Mouse (Mus musculus) retina, embryonic 14.5 days (tissue): Measurements from ENCODE around the gene Esrrb.

Experiments
- DNase-seq: peaks from one replicate; pipeline ENCODE4 v3.0.0-alpha.2; 2015; ENCODE audit warnings: low spot score

The Esrrb gene

DNA sequence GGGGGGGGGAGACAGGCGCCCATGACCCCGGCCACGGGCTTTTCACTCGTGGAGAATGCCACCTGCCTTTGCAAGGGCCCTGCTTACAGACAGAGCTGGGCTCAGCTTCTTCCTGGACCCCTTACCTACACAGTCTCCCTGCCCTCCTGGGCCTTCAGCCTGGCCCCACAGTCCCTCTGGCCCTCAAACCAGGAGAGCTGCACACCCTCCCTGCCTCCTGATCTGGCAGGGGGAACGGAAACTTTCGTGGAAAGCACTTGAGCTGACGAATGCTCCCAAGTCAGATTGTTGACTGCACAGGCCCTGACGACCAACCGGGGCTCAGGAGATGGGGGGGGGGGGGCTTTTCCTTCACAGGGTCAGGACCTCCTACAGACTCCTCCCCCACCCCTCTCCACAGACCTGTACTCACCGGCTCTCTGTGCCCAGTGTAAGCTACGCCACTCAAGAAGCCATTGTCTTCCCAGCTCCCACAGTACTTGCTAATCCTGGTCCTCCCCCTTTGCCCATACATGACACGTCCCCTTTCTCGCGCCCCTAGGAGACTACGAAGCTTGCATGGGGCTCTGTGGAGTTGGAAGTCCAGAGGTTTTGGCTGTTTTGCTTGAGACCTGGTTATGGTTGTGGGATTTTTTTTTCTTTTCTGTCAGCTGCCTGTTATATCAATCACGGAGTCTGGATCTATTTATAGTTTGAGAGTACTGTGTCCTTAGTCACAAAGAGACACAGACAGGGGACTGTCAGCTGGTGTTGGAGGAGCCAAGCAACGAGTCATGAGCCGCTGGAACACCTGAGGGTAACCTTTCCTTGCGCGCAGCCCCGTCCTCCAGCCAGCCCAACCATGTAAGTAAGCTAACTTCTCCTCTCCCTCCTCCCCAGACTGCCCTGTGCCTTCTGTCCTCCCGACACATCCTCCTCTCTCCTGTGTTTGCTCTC lies at the start of gene Esrrb:
TSS of gene Esrrb (plus strand) at position 422 of the 936 bp plus-strand sequence.
- DNase-seq, result no peak

DNA sequence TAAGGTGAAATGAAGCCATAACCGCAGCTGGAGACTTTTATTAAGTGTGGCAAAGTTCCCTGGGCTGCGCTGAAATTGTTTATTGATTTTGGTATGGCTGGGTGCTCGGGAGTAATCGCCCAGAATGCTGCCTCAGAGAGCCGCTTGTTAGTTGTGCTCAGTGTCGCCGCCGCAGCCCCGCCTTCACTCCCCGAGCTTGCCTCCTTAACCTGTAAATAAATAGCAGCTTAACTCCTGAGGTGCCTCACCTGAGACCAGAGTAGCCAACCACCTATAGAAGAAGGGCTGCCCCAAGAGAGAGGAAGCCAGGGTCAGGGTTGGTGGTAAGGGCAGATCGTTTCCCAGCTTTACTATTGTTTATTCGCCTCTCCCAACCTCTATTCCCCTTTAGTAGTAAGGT lies 40.3 kb upstream of the Esrrb start:
- peak; percentile 46 for DNase-seq

DNA sequence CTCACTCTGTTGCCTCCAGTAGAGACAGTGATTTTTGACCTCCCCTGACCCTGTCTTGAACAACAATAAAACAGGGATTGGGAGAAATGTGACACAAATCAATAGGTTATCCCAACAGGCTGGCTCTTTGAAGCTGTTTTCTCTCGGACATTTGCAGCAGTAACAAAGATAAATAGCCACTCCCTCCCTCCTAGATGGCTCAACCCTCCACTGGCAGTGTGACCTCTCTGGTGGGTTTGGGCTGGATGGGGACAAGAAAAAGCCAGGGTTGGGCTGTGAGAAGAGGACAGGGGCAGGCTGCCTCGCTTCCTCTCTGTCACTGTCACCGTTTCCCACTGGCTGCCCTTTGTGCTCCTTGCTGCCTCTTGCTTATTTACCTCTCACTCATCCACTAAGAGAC lies 36.6 kb upstream of the Esrrb start:
- no peak for DNase-seq

DNA sequence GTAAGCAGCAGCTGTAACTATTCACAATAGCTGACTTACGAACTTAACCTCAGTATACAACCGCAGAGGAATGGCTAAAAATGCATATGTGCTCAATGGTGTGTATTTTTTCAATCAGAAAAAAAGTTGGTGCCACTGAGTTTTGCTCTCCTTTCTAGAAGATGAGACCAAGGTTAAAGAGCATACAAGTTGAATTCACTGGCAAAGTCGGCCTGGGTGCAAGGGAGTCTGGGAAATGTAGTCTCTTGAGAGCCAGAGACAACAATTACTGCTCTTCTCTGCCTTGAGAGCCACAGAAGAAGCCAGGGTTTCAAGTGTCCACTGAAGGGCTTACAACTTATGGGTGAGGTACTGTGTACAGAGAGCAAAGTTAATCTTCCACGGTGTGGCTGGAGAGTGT lies 31.1 kb upstream of the Esrrb start:
- DNase-seq, result no peak

DNA sequence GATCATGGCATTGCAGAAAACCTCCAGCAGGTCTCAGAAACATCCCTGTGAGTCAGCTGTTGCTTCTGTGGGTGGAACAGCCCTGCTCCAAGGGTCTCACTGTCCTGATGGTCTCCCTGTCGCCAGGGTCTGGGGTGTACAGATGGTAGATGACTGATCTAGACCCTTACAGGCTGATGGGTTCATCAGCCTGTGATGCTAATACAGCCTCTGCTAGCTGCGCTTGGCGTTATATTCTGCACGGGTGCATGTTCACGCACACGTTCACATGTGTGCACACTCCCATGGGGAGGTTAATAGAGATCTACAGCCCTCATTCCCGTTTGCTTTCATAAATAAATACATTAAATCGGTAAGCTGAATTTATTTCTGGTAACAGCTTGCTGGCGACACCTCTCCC lies 30.2 kb upstream of the Esrrb start:
- DNase-seq, result peak; percentile 27

DNA sequence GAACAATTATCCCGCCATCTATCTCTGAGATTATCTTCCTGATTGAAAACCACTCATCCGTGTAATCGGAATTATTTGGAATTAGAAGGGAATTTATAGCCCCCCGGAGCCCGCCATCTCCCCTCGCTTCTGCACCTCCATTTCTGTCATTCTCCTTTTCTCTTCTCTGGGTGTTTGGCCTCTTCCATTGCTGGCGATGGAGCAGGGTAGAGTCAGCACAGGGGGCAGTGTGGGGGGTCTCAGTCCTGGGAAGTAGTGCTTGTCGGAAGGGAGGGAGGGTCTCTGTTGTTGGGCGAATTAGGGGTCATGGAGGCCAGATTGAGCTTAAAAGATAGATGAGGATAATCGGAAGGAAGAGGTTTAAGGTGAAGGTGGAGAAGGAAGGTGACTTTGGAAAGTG lies 29.7 kb upstream of the Esrrb start:
- peak; percentile 29 for DNase-seq

DNA sequence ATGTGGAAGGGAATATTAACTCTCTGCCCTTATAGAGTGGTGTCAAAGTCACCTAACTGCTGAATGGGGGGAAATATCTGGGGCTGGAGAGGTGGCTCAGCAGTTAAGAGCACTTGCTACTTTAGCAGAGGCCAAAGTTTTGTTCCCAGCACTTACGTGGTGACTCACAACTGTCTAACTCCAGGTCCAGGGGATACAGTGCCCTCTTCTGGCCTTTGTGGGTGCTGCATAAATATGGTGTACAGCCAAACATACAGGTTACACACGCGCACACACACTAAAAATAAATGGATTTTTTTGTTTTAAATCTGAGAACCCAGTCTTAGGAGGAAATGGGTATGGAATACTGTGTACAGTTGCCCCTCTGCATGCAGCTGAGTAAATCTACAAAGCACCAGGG lies 24.7 kb upstream of the Esrrb start:
- DNase-seq, result no peak

DNA sequence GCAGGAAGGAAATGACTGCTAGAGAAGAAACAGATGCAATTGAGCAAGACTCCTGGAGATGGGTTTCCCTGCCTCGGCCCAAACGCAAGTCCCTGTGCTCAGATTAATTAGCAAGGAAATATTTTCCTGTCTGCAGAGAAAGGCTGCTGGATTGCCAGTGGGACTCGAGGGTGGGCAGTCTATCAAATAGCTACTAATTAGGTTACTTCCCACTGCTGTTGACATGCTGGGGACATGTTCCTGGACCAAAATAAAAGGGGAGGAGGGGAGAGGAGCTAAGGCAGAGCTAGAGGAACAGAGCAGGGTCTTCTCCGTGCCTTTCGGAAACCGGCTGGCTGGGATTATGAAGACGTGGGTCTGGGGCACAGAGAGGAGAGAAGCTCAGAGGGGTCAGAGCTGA lies 24.0 kb upstream of the Esrrb start:
- DNase-seq, result no peak

DNA sequence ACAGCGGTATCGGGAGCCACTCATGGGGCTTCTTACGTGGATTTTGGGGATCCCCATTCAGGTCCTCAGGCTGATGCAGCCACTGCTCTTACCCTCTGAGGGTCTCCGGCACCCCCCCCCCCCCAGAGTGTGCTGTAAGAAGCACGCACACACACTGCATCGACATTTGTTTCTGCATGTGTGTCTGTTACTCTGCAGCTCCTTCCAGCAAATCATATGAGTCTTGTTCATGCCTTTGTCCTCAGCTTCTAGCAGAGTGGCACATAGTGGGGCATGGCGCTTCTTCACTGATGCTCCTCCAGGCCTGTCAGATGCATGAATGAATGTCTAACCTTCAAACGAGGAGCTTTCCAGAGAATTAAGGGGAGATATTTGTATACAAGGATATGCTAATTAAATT lies 11.4 kb upstream of the Esrrb start:
- no peak for DNase-seq

DNA sequence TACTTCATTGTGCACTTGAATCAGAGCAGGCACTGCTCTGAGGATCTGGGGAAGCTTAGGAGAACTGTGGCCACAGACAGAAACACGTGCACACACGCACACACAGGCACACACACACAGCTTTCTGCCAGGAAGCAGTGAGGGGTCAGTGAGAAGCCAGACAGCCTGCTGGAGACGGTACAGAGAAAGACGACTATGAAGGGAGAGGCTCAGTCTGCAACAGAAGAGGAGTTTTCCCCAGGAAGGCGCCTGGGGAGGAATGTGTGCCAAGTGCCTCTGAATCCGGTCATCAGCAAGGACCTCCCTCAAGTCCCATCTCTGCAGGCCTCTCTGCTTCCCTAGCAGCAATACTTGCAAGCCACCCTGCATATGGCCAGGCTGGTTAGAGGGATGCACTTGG lies 1.5 kb upstream of the Esrrb start:
- DNase-seq, result no peak

DNA sequence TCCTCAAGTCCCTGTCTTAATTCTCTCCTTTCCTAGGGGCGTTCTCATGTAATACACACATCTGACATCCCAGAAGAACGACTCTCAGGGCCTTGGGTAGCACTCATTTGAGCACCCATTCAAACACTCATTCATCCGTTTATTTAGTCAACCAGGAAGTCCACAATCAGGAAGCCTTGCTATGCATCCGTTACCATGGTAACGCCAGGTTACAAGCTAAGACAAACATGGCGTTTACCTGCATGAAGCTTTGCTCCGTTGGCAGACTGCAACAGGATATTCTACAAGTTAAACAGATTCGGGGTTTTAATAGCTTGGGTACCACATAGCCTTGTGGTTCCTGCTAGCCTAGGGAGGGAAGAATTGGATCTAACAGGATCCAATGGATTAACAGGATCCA lies 1.0 kb upstream of the Esrrb start:
- DNase-seq, result no peak

DNA sequence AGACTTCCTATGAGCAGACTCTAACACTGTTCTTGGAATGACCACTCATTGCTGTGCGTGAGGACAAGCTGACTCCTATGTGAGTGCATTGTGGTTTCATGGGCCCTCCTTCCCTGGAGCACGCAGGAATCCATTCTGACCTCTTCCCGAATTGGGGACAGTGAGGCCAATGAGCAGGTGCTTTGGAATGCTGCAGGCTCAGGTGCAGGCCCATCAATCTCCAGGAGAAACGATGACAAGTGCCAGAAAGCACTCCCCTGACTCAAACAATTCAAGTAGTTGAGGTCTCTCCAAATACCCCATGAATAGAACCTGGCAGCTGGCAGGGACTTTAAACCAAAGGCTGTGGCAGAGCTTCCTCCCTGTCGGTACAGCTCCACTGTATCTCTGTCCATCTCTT lies 3.4 kb downstream of the Esrrb start:
- DNase-seq, result no peak

DNA sequence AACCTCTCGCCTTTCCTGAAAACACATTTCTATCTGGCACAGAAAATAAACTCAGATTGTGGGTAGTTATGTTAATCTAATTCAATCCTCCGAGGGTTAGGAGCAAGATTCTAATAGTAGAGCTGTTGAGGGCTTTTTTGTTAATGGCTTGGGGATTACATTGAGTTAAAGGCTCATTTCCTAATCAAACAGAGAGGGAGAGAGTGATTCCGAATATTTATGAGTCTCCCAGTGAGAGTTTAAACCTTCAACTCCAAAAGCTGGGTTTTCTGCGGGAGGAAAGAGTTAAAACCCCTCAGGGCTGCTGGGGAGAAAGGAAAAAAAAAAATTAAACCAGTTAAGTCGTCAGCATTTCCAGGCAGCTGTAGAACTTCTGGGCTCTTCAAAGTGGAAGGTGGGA lies 3.8 kb downstream of the Esrrb start:
- no peak for DNase-seq

DNA sequence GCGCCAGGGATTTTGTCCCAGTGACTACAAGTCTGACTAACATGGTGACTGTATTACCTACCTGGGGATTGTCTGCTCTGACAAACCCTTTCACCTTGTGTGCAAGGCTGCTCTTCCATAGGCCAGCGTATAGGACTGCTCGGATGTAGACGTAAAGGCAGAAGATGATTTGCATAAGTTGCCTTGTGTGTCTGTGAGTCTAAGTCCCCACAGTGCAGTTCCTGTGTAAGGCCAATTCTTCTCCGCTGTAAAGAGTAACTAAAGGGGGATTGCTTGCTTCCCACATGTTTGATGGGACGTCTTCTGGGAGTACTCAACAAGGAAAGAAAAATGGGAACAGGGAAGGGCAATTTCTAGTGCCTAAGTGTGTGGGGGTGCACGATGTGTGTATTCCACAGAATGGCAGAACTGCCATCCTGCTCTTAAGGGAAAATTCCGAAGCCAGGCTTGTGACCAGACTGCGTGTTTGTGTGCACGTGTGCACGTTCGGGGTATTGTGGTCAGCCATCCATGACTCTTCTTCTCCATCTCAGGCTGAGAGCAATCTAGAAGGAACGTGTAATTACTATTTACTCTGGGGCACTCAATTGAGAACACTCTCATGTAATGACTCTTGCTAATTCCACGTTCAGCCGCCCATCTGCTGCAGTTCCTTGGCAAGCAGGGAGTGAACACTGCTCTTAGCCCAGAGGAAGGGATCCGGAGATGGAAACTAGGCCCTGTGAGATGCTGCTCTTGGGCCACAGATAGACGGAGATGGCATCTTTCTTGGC lies 9.9 kb downstream of the Esrrb start:
- DNase-seq, result no peak

DNA sequence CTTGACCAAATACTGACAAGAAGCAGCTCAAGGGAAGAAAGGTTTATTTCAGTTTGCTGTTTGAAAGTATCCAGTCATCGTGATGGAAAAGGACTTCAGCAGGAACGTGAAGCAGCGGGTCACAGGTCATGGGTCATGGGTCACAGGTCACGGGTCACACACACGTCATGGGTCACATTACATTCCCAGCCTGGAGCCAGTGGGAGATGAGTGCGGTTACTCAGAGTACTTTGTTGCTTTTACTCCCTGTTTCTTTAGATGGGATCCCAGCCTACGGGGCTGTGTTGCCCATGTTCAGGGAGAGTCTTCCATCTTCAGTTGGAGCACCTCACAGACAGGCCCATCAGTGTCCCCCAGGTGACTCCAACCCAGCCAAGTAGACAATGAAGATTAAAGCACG lies 13.4 kb downstream of the Esrrb start:
- DNase-seq, result no peak

DNA sequence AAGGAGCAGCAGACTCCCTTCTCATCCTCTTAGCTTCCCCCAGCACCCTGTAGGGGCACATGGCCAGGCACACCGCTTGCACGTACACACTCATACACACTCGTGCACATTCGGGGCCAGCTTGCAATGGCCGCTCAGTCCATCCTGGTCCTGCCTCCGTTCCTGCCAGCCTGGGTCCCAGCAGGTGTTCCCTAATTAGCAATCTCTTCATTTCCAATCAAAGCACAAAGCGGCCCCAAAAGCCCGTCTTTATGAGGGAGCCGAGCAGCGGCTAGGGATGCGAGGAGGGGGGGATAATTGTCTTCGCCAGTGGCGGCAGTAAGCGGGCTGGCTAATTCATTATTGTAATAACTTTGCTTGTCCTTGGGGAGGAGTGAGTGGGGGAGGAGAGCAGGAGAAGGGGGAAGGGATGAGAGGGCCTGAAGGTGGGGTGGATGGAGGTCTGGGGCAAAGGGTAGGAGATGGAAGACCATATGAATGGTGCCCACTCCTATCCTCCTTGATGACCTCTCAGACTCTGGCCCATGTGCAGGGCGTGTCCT lies 18.8 kb downstream of the Esrrb start:
- peak; percentile 63 for DNase-seq

DNA sequence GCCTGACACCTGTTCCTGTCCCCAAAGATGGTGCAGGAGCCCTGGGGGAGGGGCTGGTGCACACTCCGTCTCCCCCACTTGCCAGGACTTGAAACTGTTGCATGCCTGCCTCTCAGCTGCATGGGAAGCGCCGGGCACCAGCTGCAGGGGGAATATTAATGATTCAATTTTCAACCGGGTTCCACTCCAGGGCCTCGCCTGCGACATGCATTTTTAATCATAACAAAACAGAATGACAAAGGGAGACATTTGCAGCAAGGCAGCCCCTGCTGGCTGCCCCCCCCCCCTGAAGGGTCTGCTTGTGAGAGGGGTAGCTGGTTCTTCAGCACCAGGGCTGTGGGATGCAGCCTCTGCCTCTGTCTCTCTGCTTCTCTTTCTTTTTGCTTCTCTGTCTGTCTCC lies 22.9 kb downstream of the Esrrb start:
- peak; percentile 52 for DNase-seq

DNA sequence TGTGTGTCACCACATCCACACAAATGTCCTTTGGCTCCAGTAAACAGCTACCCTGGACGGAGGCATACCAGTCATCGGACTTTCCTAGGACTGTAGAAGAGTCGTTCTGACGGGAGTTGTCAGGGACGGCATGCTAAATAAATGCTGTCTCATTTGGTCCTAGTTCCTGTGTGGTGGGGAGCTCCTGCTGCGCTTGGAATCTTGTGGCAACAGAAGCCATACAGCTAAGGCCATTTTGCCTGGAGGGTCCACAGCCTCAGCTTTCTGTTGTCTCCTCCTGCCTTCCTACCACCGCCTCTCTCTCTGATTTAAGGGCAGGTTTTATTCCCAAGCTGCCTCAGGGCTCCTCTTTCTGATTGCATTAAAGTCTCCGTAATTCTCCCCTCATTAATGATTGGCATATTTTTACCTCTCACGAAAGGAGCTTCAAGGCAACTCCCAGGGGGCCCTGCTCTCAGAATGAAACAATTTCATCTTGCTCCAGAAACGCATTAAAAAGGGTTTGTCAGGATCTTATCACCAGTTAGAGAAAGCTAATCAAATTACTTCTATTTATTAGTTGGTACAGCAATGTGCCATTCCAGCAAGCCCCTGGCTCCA lies 26.9 kb downstream of the Esrrb start:
- no peak for DNase-seq

DNA sequence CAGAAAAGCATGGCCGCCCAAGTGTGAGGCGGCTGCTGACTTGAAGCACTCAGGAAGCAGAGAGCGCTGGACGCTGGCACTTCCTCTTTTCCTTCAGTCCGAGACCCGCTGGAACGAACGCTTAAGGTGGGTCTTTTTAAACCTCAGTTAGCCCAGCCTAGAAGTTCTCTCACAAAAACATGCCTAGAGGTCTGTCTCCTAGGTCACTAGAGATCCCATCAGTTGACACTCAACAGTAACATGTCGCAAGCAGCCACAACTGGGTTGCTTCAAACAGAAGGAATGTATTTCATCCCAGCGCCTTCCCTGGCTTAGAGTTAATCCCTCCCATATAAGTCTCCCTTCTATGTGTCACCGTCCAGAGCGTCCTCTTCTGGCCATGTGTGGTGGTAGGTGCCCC lies 33.9 kb downstream of the Esrrb start:
- no peak for DNase-seq

DNA sequence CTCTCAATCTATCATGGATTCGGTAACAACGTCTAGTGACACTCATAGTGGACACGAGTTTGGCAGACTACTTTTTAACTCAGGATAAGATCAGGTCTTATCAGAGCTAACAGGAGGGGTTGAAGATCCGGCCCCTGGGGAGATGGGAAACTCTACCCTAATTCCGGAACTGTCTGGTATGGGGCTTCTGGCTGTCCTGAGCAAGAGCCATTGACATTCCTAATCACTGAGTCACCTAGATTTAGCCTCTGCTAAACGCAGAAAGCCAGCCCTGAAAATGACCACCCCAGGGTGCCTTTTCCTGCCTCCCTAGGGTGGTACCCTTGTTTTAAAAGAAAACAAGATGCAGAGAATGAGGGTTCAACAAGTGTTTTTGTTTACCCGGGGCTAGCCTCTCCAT lies 34.4 kb downstream of the Esrrb start:
- DNase-seq, result no peak

DNA sequence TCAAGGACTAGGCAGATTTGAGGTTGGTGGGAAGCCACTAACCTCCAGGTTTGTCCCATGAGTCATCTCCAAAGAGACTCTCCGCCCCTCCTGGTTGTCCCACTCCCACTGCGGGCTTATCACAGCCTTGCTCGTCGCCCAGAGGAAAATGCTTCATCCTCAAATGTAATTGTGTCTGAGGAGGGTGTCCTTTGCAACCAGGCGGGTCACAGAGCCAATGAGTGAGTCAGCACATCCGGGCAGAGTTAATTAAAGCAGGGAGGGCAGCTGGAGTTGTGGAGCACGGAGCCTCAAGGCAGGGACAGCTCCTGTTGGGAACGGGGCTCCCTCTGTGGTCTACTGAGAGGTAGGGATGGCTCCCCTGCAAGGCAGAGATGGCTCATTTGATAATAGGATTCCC lies 37.8 kb downstream of the Esrrb start:
- DNase-seq, result no peak

DNA sequence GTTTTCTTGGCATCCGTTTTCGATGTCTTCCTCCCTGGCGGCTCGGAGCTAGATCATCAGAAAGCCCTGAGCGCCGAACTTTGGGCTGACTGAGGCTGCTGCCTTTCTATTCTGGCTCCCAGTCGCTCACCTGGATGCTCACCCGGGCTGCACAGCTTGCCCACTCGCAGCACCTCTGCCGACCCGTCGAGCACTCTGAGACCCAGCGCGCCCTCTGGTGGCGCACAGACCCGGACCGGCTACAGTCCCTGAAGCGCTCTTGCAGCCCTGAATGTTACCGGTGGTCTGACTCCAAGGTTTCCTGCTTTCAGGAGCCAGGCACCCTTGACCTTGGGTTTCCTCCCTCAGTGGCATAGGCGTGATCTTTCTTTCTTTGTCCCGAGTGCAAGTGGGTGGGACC lies 41.8 kb downstream of the Esrrb start:
- DNase-seq, result peak; percentile 89

DNA sequence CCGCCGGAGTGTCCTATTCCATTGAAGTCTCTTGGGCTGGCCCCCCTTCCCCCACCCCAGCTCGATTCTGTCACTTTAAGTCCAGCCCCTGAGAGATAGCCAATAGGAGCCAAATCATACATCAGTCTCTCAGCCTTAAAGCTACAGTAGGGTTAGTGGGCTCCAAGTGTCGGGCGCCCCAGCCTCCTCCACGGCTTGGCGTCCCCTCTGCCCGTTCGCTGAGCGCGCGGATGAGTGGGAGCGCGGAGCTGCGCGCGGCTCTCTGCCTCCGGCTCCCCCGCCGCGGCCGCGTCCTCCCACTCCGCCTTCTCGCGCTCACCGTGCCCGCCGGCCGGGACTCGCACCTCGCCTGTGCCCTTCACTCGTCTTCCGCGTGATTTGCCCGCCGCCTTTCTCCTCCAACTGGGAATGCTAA lies 60.6 kb downstream of the Esrrb start:
- peak; percentile 71 for DNase-seq
